Mouse (Mus musculus) heart, postnatal 0 days (tissue): ENCODE measurements around the gene Lca5l. TPM values are rescaled to one million over a fixed set of nuclear protein-coding genes. Genes with fewer than 3 reads are reported as not detected.

ENCODE experiments used
- ATAC-seq: fragments of 200-750 bp; cut with Nextera tagmentation; 2 replicates; pipeline ENCODE4 v1.8.0; 2017; ENCODE audit warnings: low read depth, moderate number of reproducible peaks, moderate library complexity; ENCODE audit not compliant: insufficient read depth
- DNase-seq: peaks from one replicate; pipeline ENCODE4 v3.0.0-alpha.2; 2016; ENCODE audit warnings: low spot score
- H3K27ac ChIP-seq: fragments of 300-500 bp; sonication (generic); 2 replicates; pipeline ENCODE4 v1.5.1; 2014; ENCODE audit warnings: low read depth, mild to moderate bottlenecking
- H3K27me3 ChIP-seq: fragments of 300-500 bp; sonication (generic); 2 replicates; pipeline ENCODE4 v1.6.1; 2014; ENCODE audit warnings: low read length, mixed read lengths; ENCODE audit not compliant: control insufficient read depth, insufficient read depth
- H3K36me3 ChIP-seq: fragments of 300-500 bp; sonication (generic); replicated peaks from 2 replicates; pipeline ENCODE4 v1.6.1; 2014; ENCODE audit warnings: low read length, mixed read lengths; ENCODE audit not compliant: control insufficient read depth, insufficient read depth
- H3K4me1 ChIP-seq: fragments of 300-500 bp; sonication (generic); 2 replicates; pipeline ENCODE4 v1.6.1; 2014; ENCODE audit warnings: antibody characterized with exemption; ENCODE audit not compliant: control insufficient read depth, insufficient read depth
- H3K4me2 ChIP-seq: fragments of 300-500 bp; sonication (generic); 2 replicates; pipeline ENCODE4 v1.6.1; 2014; ENCODE audit warnings: low read depth, mild to moderate bottlenecking, low read length, moderate library complexity
- H3K4me3 ChIP-seq: fragments of 300-500 bp; sonication (generic); 2 replicates; pipeline ENCODE4 v1.5.1; 2014; ENCODE audit warnings: low read depth, low read length
- H3K9ac ChIP-seq: fragments of 300-500 bp; sonication (generic); replicated peaks from 2 replicates; pipeline ENCODE4 v1.6.1; 2014; ENCODE audit warnings: low read depth, low read length, mixed read lengths
- H3K9me3 ChIP-seq: fragments of 300-500 bp; sonication (generic); replicated peaks from 2 replicates; pipeline ENCODE4 v1.6.1; 2016; ENCODE audit warnings: low read length; ENCODE audit not compliant: control insufficient read depth
- CTCF ChIP-seq: IDR thresholded peaks from 2 replicates; pipeline ENCODE4 v1.5.1; 2016; ENCODE audit warnings: antibody characterized with exemption, control low read depth, low read depth
- EP300 ChIP-seq: IDR thresholded peaks from 2 replicates; pipeline ENCODE4 v1.6.1; 2016; ENCODE audit warnings: antibody characterized with exemption, low read depth
- WGBS: fragments of 180-500 bp; shearing (Covaris S2); extraction: QIAGEN DNeasy Blood & Tissue Kit; methylation state at CpG from one replicate; pipeline ENCODE4 v1.1.7; 2014; 5-methylcytosine and 5-hydroxymethylcytosine counted together
- polyA plus RNA-seq: library from polyadenylated mRNA; unstranded; fragments of >200 nt; fragmentation: Nextera tagmentation; extraction: Ambion mirVana; gene quantifications from 2 replicates; pipeline ENCODE4 v1.2.1, GENCODE M21; 2015
- total RNA-seq: library from RNA; depleted of rRNA; stranded (reverse); fragments of >200 nt; gene quantifications from 2 replicates; pipeline ENCODE4 v1.2.3, GENCODE M21; 2014; ENCODE audit warnings: low replicate concordance; rRNA removed

Gene Lca5l
- total RNA-seq (1.5 and 3.4 TPM in 2 replicates), polyA plus RNA-seq (2.3 TPM in 2 replicates)

DNA sequence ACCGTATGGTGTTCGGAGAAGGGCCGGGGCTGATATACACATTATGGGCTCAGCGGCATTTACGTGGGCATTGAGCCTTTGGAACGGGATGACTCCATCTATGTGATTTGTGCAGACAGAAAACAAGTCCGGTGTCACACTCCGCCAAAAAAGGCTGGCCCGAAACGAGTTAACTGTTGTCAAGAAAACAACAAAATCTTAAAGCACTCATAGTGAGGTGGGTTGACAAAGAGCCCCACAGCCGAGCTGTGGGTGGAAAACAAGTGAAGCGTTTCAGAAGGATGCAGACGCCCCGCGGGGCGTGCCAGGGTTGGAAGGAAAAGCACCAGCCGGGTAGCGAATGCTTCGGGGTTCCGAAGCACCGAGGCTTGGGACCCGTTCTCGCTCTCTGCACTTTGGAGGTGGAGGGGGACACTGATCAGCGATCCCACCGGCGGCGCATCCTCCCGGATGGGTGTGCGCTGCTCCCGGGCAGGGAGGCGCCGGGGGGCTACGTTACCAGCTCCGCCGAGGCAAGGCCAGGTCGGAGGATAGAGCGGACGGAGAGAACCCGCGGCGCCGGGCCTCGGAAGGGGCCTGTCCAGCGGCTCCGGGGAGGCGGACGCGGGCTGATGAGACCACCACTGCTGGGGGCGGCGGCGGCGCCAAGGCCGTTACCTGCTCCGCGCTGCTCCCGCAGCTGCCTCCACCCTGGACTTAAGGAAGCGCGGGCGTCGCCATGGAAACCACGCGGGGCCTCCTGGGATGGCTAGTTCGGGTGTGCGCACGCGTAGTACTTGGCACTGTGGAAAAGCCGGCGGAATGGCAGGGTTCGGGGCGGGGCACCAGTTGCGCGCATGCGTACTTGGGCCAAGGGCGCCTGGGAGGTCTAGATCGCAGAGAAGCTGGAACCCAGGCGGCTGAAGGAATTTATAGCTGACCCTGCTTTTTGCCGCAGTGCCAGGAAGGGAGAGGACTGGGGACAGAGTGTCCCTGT is at the start of gene Lca5l:
TSS of gene Lca5l (minus strand) at position 741 of the 976 bp plus-strand sequence.
- Histone ChIP-seq H3K27ac (peak within 1 kb of the TSS; percentile 90), H3K36me3 (no peaks in the 10 kb centered on the region), H3K9ac (peak within 1 kb of the TSS; percentile 64), H3K4me3 (peak within 1 kb of the TSS; percentile 91), H3K4me2 (peak within 1 kb of the TSS; percentile 92), H3K4me1 (0 out of 2 replicates have a peak, but pooled peaks cover 6% of the 10 kb centered on the region), H3K27me3 (no peaks in the 10 kb centered on the region), H3K9me3 (no peaks in the 10 kb centered on the region)
- DNase-seq (peak; percentile 98), ATAC-seq (peak; percentile 97)
- whole genome bisulfite sequencing: under 1% methylated on average over 77 of the region's 77 CpGs
- no peak for TF ChIP-seq EP300
- TF ChIP-seq CTCF: no peak

DNA sequence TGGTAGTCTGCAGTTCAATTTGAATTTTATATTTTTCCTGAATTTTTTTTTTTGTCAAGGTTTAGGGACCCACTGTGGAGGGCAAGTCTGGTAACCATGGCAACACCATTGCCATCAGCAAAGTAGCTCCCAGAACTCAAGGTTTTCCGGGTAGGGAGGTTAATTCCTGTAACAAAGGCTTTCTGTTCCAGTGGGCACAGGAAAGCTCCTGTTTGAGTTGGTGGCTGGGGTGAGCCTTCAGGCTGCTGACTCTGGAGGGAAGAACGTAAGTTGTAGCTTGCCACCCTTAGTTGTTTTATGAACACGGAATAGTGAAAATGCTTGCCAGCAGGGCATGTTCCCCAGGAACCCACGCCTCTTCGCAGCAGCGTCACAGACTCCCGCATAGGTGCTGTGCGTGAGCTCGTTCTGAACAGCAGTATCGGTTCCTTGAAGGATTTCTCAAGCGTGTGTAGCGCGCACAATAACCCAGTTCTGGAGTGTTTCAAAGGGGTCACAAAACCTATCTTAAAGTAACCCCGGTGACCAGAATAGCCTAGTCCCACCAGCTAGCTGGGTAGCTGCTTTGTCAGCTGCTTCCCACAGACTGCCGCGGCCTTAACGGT is 43.4 kb upstream of the Lca5l start, which contains the start of gene B3galt5:
TSS of gene B3galt5 (plus strand) at position 436 of the 605 bp plus-strand sequence.
- 81% methylated on average over 17 of the region's 17 CpGs for WGBS
- no peaks in the 10 kb centered on the region for H3K27me3 ChIP-seq
- no peaks in the 10 kb centered on the region for H3K36me3 ChIP-seq
- no peak within 1 kb of the TSS for H3K9ac ChIP-seq
- H3K27ac ChIP-seq: no peak within 1 kb of the TSS
- H3K9me3 ChIP-seq: no peaks in the 10 kb centered on the region
- H3K4me2 ChIP-seq: no peak within 1 kb of the TSS
- no peak for DNase-seq
- TF ChIP-seq EP300: no peak
- TF ChIP-seq CTCF: no peak
- no peak within 1 kb of the TSS for H3K4me3 ChIP-seq
- no peak for ATAC-seq
- H3K4me1 ChIP-seq: no peaks in the 10 kb centered on the region

DNA sequence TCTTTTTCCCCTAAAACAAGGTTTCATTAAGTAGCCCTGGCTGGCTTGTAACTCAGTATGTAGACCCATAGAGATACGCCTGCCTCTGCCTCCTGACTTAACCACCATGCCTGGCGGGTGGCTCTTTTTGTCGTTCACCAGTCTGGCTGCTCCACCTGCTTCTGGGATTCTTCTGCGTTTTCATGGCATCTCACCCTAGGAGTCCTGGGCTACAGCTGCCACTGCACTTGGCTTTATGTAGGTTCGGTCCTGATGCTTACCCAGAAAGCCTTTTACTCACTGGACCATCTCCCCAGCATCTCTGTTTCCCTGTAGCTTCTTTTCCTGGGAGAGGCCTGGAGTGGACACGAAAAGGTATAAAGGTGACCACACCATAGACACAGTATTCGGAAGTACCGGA is 41.9 kb upstream of the Lca5l start:
- TF ChIP-seq EP300 (no peak), CTCF (no peak)
- Histone ChIP-seq H3K4me3 (no peak overlapping the region), H3K4me2 (no peak overlapping the region), H3K9ac (no peak overlapping the region), H3K9me3 (no peaks in the 10 kb centered on the region), H3K27me3 (no peaks in the 10 kb centered on the region), H3K36me3 (no peaks in the 10 kb centered on the region), H3K4me1 (no peaks in the 10 kb centered on the region), H3K27ac (no peak overlapping the region)
- DNase-seq (no peak), ATAC-seq (no peak)
- WGBS: 82% methylated on average over 8 of the region's 8 CpGs

DNA sequence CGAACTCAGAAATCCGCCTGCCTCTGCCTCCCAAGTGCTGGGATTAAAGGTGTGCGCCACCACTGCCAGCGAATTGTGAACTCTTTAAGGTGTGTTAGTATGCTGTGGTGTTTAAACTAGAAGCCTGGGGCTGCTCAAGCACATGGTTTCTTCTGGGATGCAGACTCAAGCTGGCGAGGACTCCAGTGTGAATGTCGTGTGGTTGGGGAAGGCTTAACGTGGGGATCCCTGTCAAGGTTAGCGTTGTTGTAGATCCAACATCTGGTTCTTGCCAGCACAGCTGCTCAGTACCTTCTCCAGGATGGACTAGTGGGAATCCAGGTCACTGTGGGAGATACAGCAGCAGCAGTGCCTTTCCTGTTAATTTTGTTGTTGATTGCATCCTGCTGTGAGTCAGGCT is 39.9 kb upstream of the Lca5l start:
- Histone ChIP-seq H3K4me3 (no peak overlapping the region), H3K27me3 (no peaks in the 10 kb centered on the region), H3K36me3 (0 out of 2 replicates have a peak, but pooled peaks cover 5% of the 10 kb centered on the region), H3K4me2 (no peak overlapping the region), H3K27ac (no peak overlapping the region), H3K9ac (no peak overlapping the region), H3K9me3 (no peaks in the 10 kb centered on the region), H3K4me1 (no peaks in the 10 kb centered on the region)
- DNase-seq (no peak), ATAC-seq (no peak)
- 74% methylated on average over 6 of the region's 8 CpGs for WGBS
- no peak for TF ChIP-seq CTCF

DNA sequence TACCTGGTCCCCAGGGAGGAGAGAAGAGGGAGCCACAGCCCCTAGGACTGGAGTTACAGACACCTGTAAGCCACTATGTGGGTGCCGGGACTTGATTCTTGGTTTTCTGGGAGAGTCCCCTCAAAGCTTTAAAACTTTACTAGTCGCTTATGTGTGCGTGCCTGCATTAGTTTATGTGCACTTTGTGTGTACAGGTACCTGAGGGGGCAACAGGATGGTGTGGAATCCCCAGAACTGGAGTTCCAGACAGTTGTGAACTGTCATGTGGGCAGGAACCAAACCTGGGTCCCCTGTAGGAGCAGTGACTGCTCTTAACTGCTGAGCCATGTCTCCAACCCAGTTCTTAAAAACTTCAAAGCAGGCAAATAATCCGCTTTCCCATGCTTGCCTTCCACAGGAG is 39.2 kb upstream of the Lca5l start:
- 94% methylated on average over 4 of the region's 4 CpGs for WGBS

More for the DNA sequence above, 39.2 kb upstream of the Lca5l start:
- Histone ChIP-seq H3K36me3 (0 out of 2 replicates have a peak, but pooled peaks cover 11% of the 10 kb centered on the region), H3K27me3 (no peaks in the 10 kb centered on the region), H3K4me1 (no peaks in the 10 kb centered on the region), H3K9me3 (no peaks in the 10 kb centered on the region), H3K4me2 (no peak overlapping the region), H3K27ac (no peak overlapping the region), H3K4me3 (no peak overlapping the region), H3K9ac (no peak overlapping the region)
- no peak for DNase-seq
- ATAC-seq: no peak
- no peak for TF ChIP-seq EP300
- TF ChIP-seq CTCF: no peak
